Mouse (Mus musculus) CH12.LX (cell line): ENCODE data around the gene Cdh13. TPM values are rescaled to one million over a fixed set of nuclear protein-coding genes. Genes with fewer than 3 reads are reported as not detected.
"Not testable (repeated sequence)": the region's sequence is repeated elsewhere in the genome, so short reads cannot be mapped to it uniquely, and the experiment has no call there.

ENCODE experiments used
- DNase-seq: peaks from one replicate; pipeline ENCODE4 v3.0.0-alpha.2; 2013; ENCODE audit errors: extremely low read depth
- H3K27ac ChIP-seq: 2 replicates; pipeline ENCODE4 v1.5.1; 2012; ENCODE audit warnings: low read depth, mild to moderate bottlenecking, control low read depth, moderate library complexity; ENCODE audit not compliant: insufficient read depth
- H3K27me3 ChIP-seq: replicated peaks from 2 replicates; pipeline ENCODE3; 2012; ENCODE audit warnings: inconsistent platforms
- H3K36me3 ChIP-seq, 2 experiments: replicated peaks in 1 of 2; 2 replicates each; pipeline versions ENCODE3 to v1.6.1; 2012; ENCODE audit warnings: inconsistent platforms in 1 of 2, low read length in 1 of 2, mild to moderate bottlenecking in 1 of 2, mixed read lengths in 1 of 2, moderate library complexity in 1 of 2; ENCODE audit not compliant: control insufficient read depth in 1 of 2, insufficient read depth in 1 of 2
- H3K4me1 ChIP-seq, 2 experiments: 2 replicates each; pipeline ENCODE4 v1.6.1; 2012; ENCODE audit warnings: inconsistent platforms in 1 of 2, moderate library complexity in 1 of 2; ENCODE audit not compliant: insufficient read depth in 2 of 2, control insufficient read depth in 1 of 2
- H3K4me2 ChIP-seq: 2 replicates; pipeline ENCODE4 v1.6.1; 2012; ENCODE audit warnings: low read depth, mild to moderate bottlenecking, control low read depth; ENCODE audit not compliant: poor library complexity, insufficient read depth, severe bottlenecking
- H3K4me3 ChIP-seq, 3 experiments: fragments of 150-350 bp in 1 of 3; sonication (generic) in 1 of 3; replicated peaks in 1 of 3; 2 replicates each; pipeline versions ENCODE3 to v1.5.1; 2011 to 2012; ENCODE audit warnings: low read depth in 2 of 3, low read length in 2 of 3, mild to moderate bottlenecking in 2 of 3, moderate library complexity in 2 of 3, control low read depth in 1 of 3, improper control_type of control experiment in 1 of 3, inconsistent platforms in 1 of 3, mixed read lengths in 1 of 3; ENCODE audit not compliant: poor library complexity in 1 of 3
- H3K79me2 ChIP-seq: replicated peaks from 2 replicates; pipeline ENCODE4 v1.6.1; 2012; ENCODE audit warnings: mild to moderate bottlenecking, moderate library complexity; ENCODE audit not compliant: control insufficient read depth, poor library complexity, insufficient read depth, severe bottlenecking; ENCODE audit errors: extremely low read depth
- H3K9ac ChIP-seq: 2 replicates; pipeline ENCODE4 v1.6.1; 2012; ENCODE audit warnings: low read depth, mild to moderate bottlenecking, control low read depth, moderate library complexity; ENCODE audit not compliant: insufficient read depth
- H3K9me3 ChIP-seq: replicated peaks from 2 replicates; pipeline ENCODE3; 2012; ENCODE audit warnings: low read length, inconsistent platforms, mixed read lengths
- CHD2 ChIP-seq: IDR thresholded peaks from 2 replicates; pipeline ENCODE4 v1.6.1; 2011; ENCODE audit warnings: low read length, improper control_type of control experiment
- CTCF ChIP-seq, 2 experiments: IDR thresholded peaks in 1 of 2; conservative IDR thresholded peaks in 1 of 2; 2 replicates each; pipeline ENCODE4 v1.5.1; 2011 to 2012; ENCODE audit warnings: low read depth in 2 of 2, low read length in 2 of 2, improper control_type of control experiment in 1 of 2, inconsistent platforms in 1 of 2, mild to moderate bottlenecking in 1 of 2, moderate library complexity in 1 of 2
- ELF1 ChIP-seq: IDR thresholded peaks from 2 replicates; pipeline ENCODE4 v1.6.1; 2014; ENCODE audit warnings: low read depth, mild to moderate bottlenecking, inconsistent platforms, low read length, improper control_type of control experiment
- EP300 ChIP-seq: IDR thresholded peaks from 2 replicates; pipeline ENCODE4 v1.6.1; 2011; ENCODE audit warnings: low read length, improper control_type of control experiment
- ETS1 ChIP-seq: conservative IDR thresholded peaks from 2 replicates; pipeline ENCODE4 v1.6.1; 2012; ENCODE audit warnings: low read depth, mild to moderate bottlenecking, inconsistent platforms, low read length, improper control_type of control experiment, moderate library complexity
- HCFC1 ChIP-seq: IDR thresholded peaks from 2 replicates; pipeline ENCODE4 v1.6.1; 2012; ENCODE audit warnings: low read depth, mild to moderate bottlenecking, inconsistent platforms, low read length, improper control_type of control experiment
- JUND ChIP-seq: conservative IDR thresholded peaks from 2 replicates; pipeline ENCODE4 v1.6.1; 2011; ENCODE audit warnings: low read depth, low read length, improper control_type of control experiment
- KAT2A ChIP-seq: IDR thresholded peaks from 2 replicates; pipeline ENCODE4 v1.6.1; 2012; ENCODE audit warnings: low read length, improper control_type of control experiment, inconsistent platforms; ENCODE audit not compliant: insufficient replicate concordance
- MAFK ChIP-seq: IDR thresholded peaks from 2 replicates; pipeline ENCODE4 v1.6.1; 2011; ENCODE audit warnings: low read length, improper control_type of control experiment; ENCODE audit not compliant: insufficient replicate concordance
- MAZ ChIP-seq: IDR thresholded peaks from 2 replicates; pipeline ENCODE4 v1.6.1; 2012; ENCODE audit warnings: low read depth, mild to moderate bottlenecking, inconsistent platforms, low read length, improper control_type of control experiment, moderate library complexity
- MEF2A ChIP-seq: IDR thresholded peaks from 2 replicates; pipeline ENCODE4 v1.6.1; 2014; ENCODE audit warnings: low read depth, mild to moderate bottlenecking, inconsistent platforms, low read length, improper control_type of control experiment, borderline replicate concordance
- MXI1 ChIP-seq: IDR thresholded peaks from 2 replicates; pipeline ENCODE4 v1.6.1; 2011; ENCODE audit warnings: mild to moderate bottlenecking, low read depth, low read length, improper control_type of control experiment
- MYC ChIP-seq: IDR thresholded peaks from 2 replicates; pipeline ENCODE4 v1.6.1; 2011; ENCODE audit warnings: low read depth, mild to moderate bottlenecking, improper control_type of control experiment, low read length
- NELFE ChIP-seq: IDR thresholded peaks from 2 replicates; pipeline ENCODE4 v1.6.1; 2011; ENCODE audit warnings: low read depth, low read length, improper control_type of control experiment
- NRF1 ChIP-seq: IDR thresholded peaks from 2 replicates; pipeline ENCODE4 v1.6.1; 2014; ENCODE audit warnings: low read depth, mild to moderate bottlenecking, inconsistent platforms, low read length, improper control_type of control experiment, moderate library complexity
- PAX5 ChIP-seq: IDR thresholded peaks from 2 replicates; pipeline ENCODE4 v1.6.1; 2012; ENCODE audit warnings: low read length, inconsistent platforms, mixed read lengths
- POLR2AphosphoS2 ChIP-seq: IDR thresholded peaks from 2 replicates; pipeline ENCODE4 v1.6.1; 2011; ENCODE audit warnings: low read depth, low read length, improper control_type of control experiment
- RAD21 ChIP-seq: IDR thresholded peaks from 2 replicates; pipeline ENCODE4 v1.6.1; 2011; ENCODE audit warnings: low read depth, mild to moderate bottlenecking, low read length, improper control_type of control experiment, moderate library complexity
- RCOR1 ChIP-seq: conservative IDR thresholded peaks from 2 replicates; pipeline ENCODE4 v1.6.1; 2012; ENCODE audit warnings: low read depth, mild to moderate bottlenecking, inconsistent platforms, low read length, improper control_type of control experiment
- SIN3A ChIP-seq: IDR thresholded peaks from 2 replicates; pipeline ENCODE4 v1.6.1; 2012; ENCODE audit warnings: low read length, improper control_type of control experiment, inconsistent platforms
- SMC3 ChIP-seq: IDR thresholded peaks from 2 replicates; pipeline ENCODE4 v1.6.1; 2011; ENCODE audit warnings: low read depth, low read length, improper control_type of control experiment
- TBP ChIP-seq: conservative IDR thresholded peaks from 2 replicates; pipeline ENCODE4 v1.6.1; 2011; ENCODE audit warnings: low read depth, low read length, improper control_type of control experiment
- TCF12 ChIP-seq: IDR thresholded peaks from 2 replicates; pipeline ENCODE4 v1.6.1; 2014; ENCODE audit warnings: low read depth, mild to moderate bottlenecking, inconsistent platforms, low read length, improper control_type of control experiment
- UBTF ChIP-seq: IDR thresholded peaks from 2 replicates; pipeline ENCODE4 v1.6.1; 2012; ENCODE audit warnings: low read depth, mild to moderate bottlenecking, inconsistent platforms, low read length, improper control_type of control experiment, moderate library complexity
- ZC3H11A ChIP-seq: IDR thresholded peaks from 2 replicates; pipeline ENCODE4 v1.6.1; 2012; ENCODE audit warnings: low read depth, mild to moderate bottlenecking, inconsistent platforms, low read length, improper control_type of control experiment
- ZMIZ1 ChIP-seq: IDR thresholded peaks from 2 replicates; pipeline ENCODE4 v1.6.1; 2012; ENCODE audit warnings: low read depth, mild to moderate bottlenecking, inconsistent platforms, low read length, improper control_type of control experiment
- ZNF384 ChIP-seq: IDR thresholded peaks from 2 replicates; pipeline ENCODE4 v1.6.1; 2012; ENCODE audit warnings: low read depth, low read length, improper control_type of control experiment, inconsistent platforms
- dilution Hi-C: fragments of 300-500 bp; cut with MboI; formaldehyde crosslinking; loops from 2 replicates; pipeline ENCODE4 v1.14.3; 2020; ENCODE audit warnings: low sequenced_read_pairs; ENCODE audit not compliant: extremely low pct_unique_long_range_greater_than_20kb, extremely low pct_ligation_motif_present
- in situ Hi-C: fragments of 300-500 bp; cut with MboI; formaldehyde crosslinking; loops from 3 replicates; pipeline ENCODE4 v1.14.3; 2019; ENCODE audit warnings: low sequenced_read_pairs, low pct_ligation_motif_present, low pct_unique_long_range_greater_than_20kb, mixed read lengths
- polyA plus RNA-seq: library from polyadenylated mRNA; unstranded; fragments of >175 nt; gene quantifications from 2 replicates; pipeline ENCODE4 v1.2.1, GENCODE M21; 2012; ENCODE audit warnings: low read depth; ENCODE audit not compliant: insufficient read length
- total RNA-seq, 2 experiments: library from RNA; depleted of rRNA; stranded (reverse); fragments of 300-350 nt in 1 of 2; fragments of >200 nt in 1 of 2; gene quantifications; 2 replicates each; pipeline ENCODE4 v1.2.3; 2012 to 2014

The Cdh13 gene
- total and polyA plus RNA-seq, 3 experiments: not detected

- no peak for DNase-seq
- Histone ChIP-seq H3K27ac (no peak overlapping the region), H3K9me3 (peaks cover 63% of the 10 kb centered on the region), H3K36me3 (no peaks in the 10 kb centered on the region), H3K4me1 (no peaks in the 10 kb centered on the region), H3K4me2 (no peak overlapping the region), H3K79me2 (no peaks in the 10 kb centered on the region), H3K9ac (no peak overlapping the region), H3K27me3 (no peaks in the 10 kb centered on the region), H3K4me3 (no peak overlapping the region)
- TF ChIP-seq MYC: no peak
- TF ChIP-seq ETS1: no peak
- no peak for TF ChIP-seq ZMIZ1
- TF ChIP-seq EP300: no peak
- TF ChIP-seq MXI1: no peak
- TF ChIP-seq PAX5: no peak
- no peak for TF ChIP-seq SMC3
- TF ChIP-seq RCOR1: no peak
- TF ChIP-seq HCFC1: no peak
- no peak for TF ChIP-seq KAT2A
- no peak for TF ChIP-seq POLR2AphosphoS2
- TF ChIP-seq ZC3H11A: no peak
- dilution Hi-C loops (no loop called here), in situ Hi-C loops (no loop called here)
Measured at GRCm38 (mm10) chr8:118754119-118754518, 470.6 kb downstream of the Cdh13 start.

- H3K4me2 ChIP-seq, H3K9ac ChIP-seq, H3K36me3 ChIP-seq, H3K27ac ChIP-seq, in situ Hi-C loops, H3K79me2 ChIP-seq, DNase-seq, H3K4me1 ChIP-seq, H3K27me3 ChIP-seq, H3K4me3 ChIP-seq, dilution Hi-C loops: not testable (repeated sequence)
- H3K9me3 ChIP-seq: peaks cover 72% of the 10 kb centered on the region
Measured at GRCm38 (mm10) chr8:118777507-118777906, 494.0 kb downstream of the Cdh13 start.

GRCm38 (mm10) chr8:118778374-118778773, 494.8 kb downstream of the Cdh13 start:
- dilution Hi-C loops: no loop called here
- no peak overlapping the region for H3K4me2 ChIP-seq
- no peaks in the 10 kb centered on the region for H3K4me1 ChIP-seq
- H3K9ac ChIP-seq: no peak overlapping the region
- in situ Hi-C loops: no loop called here
- no peak overlapping the region for H3K27ac ChIP-seq
- H3K9me3 ChIP-seq: peaks cover 77% of the 10 kb centered on the region
- H3K27me3 ChIP-seq: no peaks in the 10 kb centered on the region
- DNase-seq: no peak
- no peaks in the 10 kb centered on the region for H3K36me3 ChIP-seq
- no peaks in the 10 kb centered on the region for H3K79me2 ChIP-seq
- no peak overlapping the region for H3K4me3 ChIP-seq
- TF ChIP-seq ETS1 (no peak), PAX5 (no peak), NRF1 (no peak), MEF2A (no peak), SIN3A (no peak), EP300 (no peak), MAZ (no peak), CHD2 (no peak), UBTF (no peak), ELF1 (no peak), NELFE (no peak), RAD21 (no peak), TBP (no peak), TCF12 (no peak), CTCF (conservative IDR thresholded peaks at IDR 0.05 in 1 of 2, IDR thresholded peaks at IDR 0.05 in 1 of 2; ENCODE audit: low read depth in 2 of 2, low read length in 2 of 2) (no peak), MAFK (no peak), ZNF384 (no peak), JUND (no peak)
